Mouse (Mus musculus) layer of hippocampus, postnatal 36 days (tissue): ENCODE measurements around the gene Gm11096. TPM values are rescaled to one million over a fixed set of nuclear protein-coding genes. Genes with fewer than 3 reads are reported as not detected.
A peak's percentile ranks its signal among the peaks of the same experiment; 100 is the strongest.

Experiments
- DNase-seq, 2 experiments: peaks; one replicate each; pipeline ENCODE4 v3.0.0; 2022
- total RNA-seq, 2 experiments: library from RNA; stranded (reverse); gene quantifications; 2 replicates each; pipeline ENCODE4 v1.2.3; 2021

The Gm11096 gene
- total RNA-seq, result not detected

- no peak for DNase-seq
Measured at GRCm38 (mm10) chr17:81441463-81441862, at the start of gene Gm11096. TSS of gene Gm11096 (plus strand) at chr17:81441763.

- no peak for DNase-seq
Measured at GRCm38 (mm10) chr17:81393040-81393439, 48.5 kb upstream of the Gm11096 start.

- DNase-seq, result no peak
Measured at GRCm38 (mm10) chr17:81394124-81394523, 47.4 kb upstream of the Gm11096 start.

GRCm38 (mm10) chr17:81397434-81397833 is 44.1 kb upstream of the Gm11096 start:
- no peak for DNase-seq

GRCm38 (mm10) chr17:81400377-81400776 is 41.2 kb upstream of the Gm11096 start:
- no peak for DNase-seq

GRCm38 (mm10) chr17:81402636-81403035 is 38.9 kb upstream of the Gm11096 start:
- DNase-seq, result peak; percentile 61 to 62

- no peak for DNase-seq
Measured at GRCm38 (mm10) chr17:81403121-81403520, 38.4 kb upstream of the Gm11096 start.

- DNase-seq, result no peak
Measured at GRCm38 (mm10) chr17:81404225-81404624, 37.3 kb upstream of the Gm11096 start.

- no peak for DNase-seq
Measured at GRCm38 (mm10) chr17:81412736-81413135, 28.8 kb upstream of the Gm11096 start.

- DNase-seq, result no peak
Measured at GRCm38 (mm10) chr17:81416361-81417114, 25.0 kb upstream of the Gm11096 start.

GRCm38 (mm10) chr17:81419802-81420459 is 21.6 kb upstream of the Gm11096 start:
- peak in 1 of 2 experiments; percentile 36 for DNase-seq

GRCm38 (mm10) chr17:81424256-81424912 is 17.2 kb upstream of the Gm11096 start:
- DNase-seq, result no peak

GRCm38 (mm10) chr17:81427245-81427644 is 14.3 kb upstream of the Gm11096 start:
- peak; percentile 57 to 64 for DNase-seq

GRCm38 (mm10) chr17:81432733-81433132 is 8.8 kb upstream of the Gm11096 start:
- DNase-seq, result no peak

GRCm38 (mm10) chr17:81433148-81433547 is 8.4 kb upstream of the Gm11096 start:
- DNase-seq, result no peak

- DNase-seq, result no peak
Measured at GRCm38 (mm10) chr17:81455269-81455668, 13.7 kb downstream of the Gm11096 start.

- DNase-seq, result no peak
Measured at GRCm38 (mm10) chr17:81455977-81456376, 14.4 kb downstream of the Gm11096 start.

GRCm38 (mm10) chr17:81459379-81459778 is 17.8 kb downstream of the Gm11096 start:
- no peak for DNase-seq

- no peak for DNase-seq
Measured at GRCm38 (mm10) chr17:81468941-81469340, 27.4 kb downstream of the Gm11096 start.

- no peak for DNase-seq
Measured at GRCm38 (mm10) chr17:81473363-81473762, 31.8 kb downstream of the Gm11096 start.

GRCm38 (mm10) chr17:81477420-81477819 is 35.9 kb downstream of the Gm11096 start:
- DNase-seq, result no peak

GRCm38 (mm10) chr17:81479807-81480206 is 38.2 kb downstream of the Gm11096 start:
- DNase-seq, result no peak
